Mouse (Mus musculus): Measurements from ENCODE around the gene Mn1.

GRCm38 (mm10) chr5:111438821-111439220 lies 21.7 kb downstream of the Mn1 start:
- TF ChIP-seq POLR2A (IDR thresholded peaks at IDR 0.05; ENCODE audit: borderline replicate concordance, insufficient read depth, low read length) (no peak), CTCF (IDR thresholded peaks at IDR 0.05; ENCODE audit: borderline replicate concordance, insufficient read depth, low read depth, low read length) (no peak)
